Mouse (Mus musculus): ENCODE results near the gene Tmsb10.

DNA sequence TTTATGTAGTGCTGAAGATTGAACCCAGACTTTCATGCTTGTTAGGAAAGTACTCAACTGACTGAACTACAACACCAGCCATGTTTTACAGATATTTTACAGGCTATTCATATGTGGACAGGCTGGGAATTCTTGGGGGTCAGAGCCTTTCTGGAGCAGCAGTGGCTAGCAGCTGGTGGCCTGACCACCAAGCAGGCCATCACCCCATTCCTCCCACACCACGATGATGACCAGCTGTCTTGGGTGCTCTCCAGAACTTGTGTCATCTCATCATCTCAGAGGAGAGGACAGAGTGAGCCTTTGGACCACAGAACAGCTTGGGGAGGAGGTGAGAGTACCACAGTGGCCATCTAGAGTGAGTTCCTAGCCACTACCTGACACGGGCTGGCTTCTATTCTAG lies 18.3 kb upstream of the Tmsb10 start:
- TF ChIP-seq POLR2A (IDR thresholded peaks at IDR 0.05; ENCODE audit: low read depth, low read length) (no peak), CTCF (IDR thresholded peaks at IDR 0.05; ENCODE audit: borderline replicate concordance, insufficient read depth, low read length) (no peak)
